Mouse (Mus musculus) forebrain, postnatal 0 days (tissue): ENCODE results near the gene Mrps23. TPM values are rescaled to one million over a fixed set of nuclear protein-coding genes. Genes with fewer than 3 reads are reported as not detected.
A peak's percentile ranks its signal among the peaks of the same experiment; 100 is the strongest.

Source experiments
- ATAC-seq: fragments of 200-750 bp; cut with Nextera tagmentation; 2 replicates; pipeline ENCODE4 v1.8.0; 2017; ENCODE audit warnings: mild to moderate bottlenecking, moderate library complexity
- DNase-seq: peaks from one replicate; pipeline ENCODE4 v3.0.0-alpha.2; 2015
- H3K27ac ChIP-seq: fragments of 300-500 bp; sonication (generic); 2 replicates; pipeline ENCODE4 v1.5.1; 2014; ENCODE audit warnings: low read depth, mild to moderate bottlenecking, antibody characterized with exemption, low read length, moderate library complexity, mixed read lengths
- H3K27me3 ChIP-seq: fragments of 300-500 bp; sonication (generic); 2 replicates; pipeline ENCODE4 v1.6.1; 2014; ENCODE audit warnings: mild to moderate bottlenecking, low read length, mixed read lengths; ENCODE audit not compliant: insufficient read depth
- H3K36me3 ChIP-seq: fragments of 300-500 bp; sonication (generic); 2 replicates; pipeline ENCODE4 v1.6.1; 2014; ENCODE audit warnings: mild to moderate bottlenecking, moderate library complexity; ENCODE audit not compliant: insufficient read depth
- H3K4me1 ChIP-seq: fragments of 300-500 bp; sonication (generic); 2 replicates; pipeline ENCODE4 v1.6.1; 2014; ENCODE audit warnings: antibody characterized with exemption; ENCODE audit not compliant: insufficient read depth
- H3K4me2 ChIP-seq: fragments of 300-500 bp; sonication (generic); 2 replicates; pipeline ENCODE4 v1.6.1; 2014; ENCODE audit warnings: low read depth, mild to moderate bottlenecking, moderate library complexity
- H3K4me3 ChIP-seq: fragments of 300-500 bp; sonication (generic); 2 replicates; pipeline ENCODE4 v1.5.1; 2014; ENCODE audit warnings: low read depth, low read length, mixed read lengths
- H3K9ac ChIP-seq: fragments of 300-500 bp; sonication (generic); 2 replicates; pipeline ENCODE4 v1.6.1; 2014; ENCODE audit warnings: mild to moderate bottlenecking
- H3K9me3 ChIP-seq: fragments of 300-500 bp; sonication (generic); 2 replicates; pipeline ENCODE4 v1.6.1; 2016; ENCODE audit warnings: low read length
- CTCF ChIP-seq: sonication (generic); IDR thresholded peaks from 2 replicates; pipeline ENCODE4 v1.5.1; 2016; ENCODE audit warnings: antibody characterized with exemption, control low read depth, low read depth
- WGBS: fragments of 180-500 bp; shearing (Covaris S2); extraction: QIAGEN DNeasy Blood & Tissue Kit; methylation state at CpG from one replicate; pipeline ENCODE4 v1.1.7; 2014; 5-methylcytosine and 5-hydroxymethylcytosine counted together
- polyA plus RNA-seq: library from polyadenylated mRNA; unstranded; fragments of >200 nt; fragmentation: Nextera tagmentation; extraction: Ambion mirVana; gene quantifications from 2 replicates; pipeline ENCODE4 v1.2.1, GENCODE M21; 2015
- total RNA-seq: library from RNA; depleted of rRNA; stranded (reverse); fragments of >200 nt; gene quantifications from 2 replicates; pipeline ENCODE4 v1.2.3, GENCODE M21; 2014

Mrps23 gene
- total and polyA plus RNA-seq, 2 experiments from 2014 or later = 57.5 to 71.5 TPM

DNA sequence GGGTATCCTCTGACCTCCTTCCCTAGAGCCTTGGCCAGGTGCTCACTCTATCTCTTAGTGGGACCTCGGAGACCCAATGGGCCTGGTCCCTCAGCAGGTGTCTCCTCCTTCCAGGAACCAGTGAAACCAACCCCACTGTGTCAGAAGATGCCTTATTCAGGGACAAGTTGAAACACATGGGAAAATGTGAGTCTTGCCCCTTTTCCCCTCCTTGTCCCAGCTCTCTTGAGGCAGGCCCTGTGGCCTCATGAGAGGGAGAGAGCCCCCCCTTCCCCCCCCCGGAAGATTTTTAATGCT lies 17.3 kb upstream of the Mrps23 start:
- H3K27ac ChIP-seq = no peak overlapping the region; the same call in 1 of the 2 replicates
- H3K9me3 ChIP-seq = no peaks in the 10 kb centered on the region
- H3K4me2 ChIP-seq = no peak overlapping the region; the same call in 1 of the 2 replicates
- H3K27me3 ChIP-seq = no peaks in the 10 kb centered on the region
- peaks cover 30% of the 10 kb centered on the region; the same call in 1 of the 2 replicates for H3K36me3 ChIP-seq
- DNase-seq = no peak
- H3K4me3 ChIP-seq = no peak overlapping the region
- ATAC-seq = no peak
- H3K4me1 ChIP-seq = no peaks in the 10 kb centered on the region
- 36% methylated on average over 2 of the region's 2 CpGs for WGBS
- 0 out of 2 replicates have a peak overlapping the region, but pooled peaks have one; percentile 35 for H3K9ac ChIP-seq
- no peak for TF ChIP-seq CTCF

DNA sequence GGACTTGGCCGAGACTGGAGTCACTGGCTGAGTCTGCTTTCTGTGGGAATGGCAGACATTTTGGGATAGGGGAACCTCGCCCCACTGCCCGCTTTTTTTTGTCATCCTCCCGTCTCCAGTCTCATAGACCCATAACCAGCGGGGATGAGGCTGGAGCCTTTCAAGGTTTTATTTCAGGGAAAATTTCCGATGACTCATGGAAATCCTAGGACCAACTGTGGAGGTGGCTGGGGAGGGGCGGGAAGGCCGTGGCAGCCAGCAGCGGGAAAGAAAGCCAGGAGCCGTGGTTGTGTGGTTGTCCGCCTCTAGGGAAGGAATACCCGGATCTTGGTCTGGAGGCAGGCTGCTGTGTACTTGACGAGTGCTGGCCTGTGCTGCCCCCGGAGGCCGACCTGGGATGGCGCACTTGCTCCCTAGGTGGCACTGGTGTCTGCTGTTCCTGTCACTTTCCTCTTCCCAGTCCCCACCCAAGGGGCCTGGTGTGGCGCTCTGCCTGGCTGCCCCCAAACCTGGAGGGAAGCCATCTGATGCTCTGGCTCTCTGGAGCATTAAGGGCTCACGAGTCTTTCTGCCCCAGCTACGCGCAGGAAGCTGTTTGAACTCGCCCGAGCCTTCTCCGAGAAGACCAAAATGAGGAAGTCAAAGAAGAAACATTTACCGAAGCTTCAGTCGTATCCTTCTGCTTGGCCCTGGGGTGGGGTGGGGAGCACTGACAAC lies 16.6 kb upstream of the Mrps23 start:
- H3K4me1 ChIP-seq = no peaks in the 10 kb centered on the region
- ATAC-seq (peak; percentile 99), DNase-seq (peak; percentile 84)
- peak overlapping the region; percentile 64 for H3K27ac ChIP-seq
- WGBS = 15% methylated on average over 25 of the region's 25 CpGs
- H3K9me3 ChIP-seq = no peaks in the 10 kb centered on the region
- TF ChIP-seq CTCF = peak; percentile 94
- peak overlapping the region; percentile 35 for H3K9ac ChIP-seq
- peaks cover 6% of the 10 kb centered on the region; the same call in 1 of the 2 replicates for H3K27me3 ChIP-seq
- peaks cover 29% of the 10 kb centered on the region; the same call in 1 of the 2 replicates for H3K36me3 ChIP-seq
- peak overlapping the region; percentile 41 for H3K4me2 ChIP-seq
- H3K4me3 ChIP-seq = peak overlapping the region; percentile 5; the same call in 1 of the 2 replicates

DNA sequence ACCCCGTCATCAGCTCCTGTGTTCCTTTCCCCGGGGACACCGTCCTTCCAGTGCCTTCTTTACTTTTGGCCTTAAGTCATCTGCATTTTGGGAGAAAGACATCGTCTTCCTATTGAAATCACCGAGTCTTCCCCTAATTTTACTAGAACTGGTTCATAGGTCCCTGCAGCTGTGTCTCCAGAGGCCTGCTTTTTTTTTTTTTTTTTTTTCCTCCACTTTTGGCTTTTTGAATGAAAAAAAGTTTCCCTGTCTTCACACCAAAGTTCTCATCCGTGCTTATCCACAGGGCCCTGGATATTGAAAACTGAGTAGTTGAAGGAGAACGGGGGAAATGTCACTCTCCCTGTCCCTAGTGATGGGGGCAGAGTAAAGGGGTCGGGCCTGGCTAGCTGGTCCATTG lies 16.0 kb upstream of the Mrps23 start:
- no peak overlapping the region; the same call in 1 of the 2 replicates for H3K27ac ChIP-seq
- no peaks in the 10 kb centered on the region for H3K9me3 ChIP-seq
- TF ChIP-seq CTCF = no peak
- H3K9ac ChIP-seq = no peak overlapping the region; the same call in 1 of the 2 replicates
- ATAC-seq (no peak), DNase-seq (no peak)
- no peaks in the 10 kb centered on the region for H3K4me1 ChIP-seq
- H3K4me3 ChIP-seq = no peak overlapping the region
- H3K4me2 ChIP-seq = no peak overlapping the region
- H3K36me3 ChIP-seq = peaks cover 23% of the 10 kb centered on the region; the same call in 1 of the 2 replicates
- H3K27me3 ChIP-seq = peaks cover 12% of the 10 kb centered on the region; the same call in 1 of the 2 replicates
- 72% methylated on average over 8 of the region's 8 CpGs for WGBS

DNA sequence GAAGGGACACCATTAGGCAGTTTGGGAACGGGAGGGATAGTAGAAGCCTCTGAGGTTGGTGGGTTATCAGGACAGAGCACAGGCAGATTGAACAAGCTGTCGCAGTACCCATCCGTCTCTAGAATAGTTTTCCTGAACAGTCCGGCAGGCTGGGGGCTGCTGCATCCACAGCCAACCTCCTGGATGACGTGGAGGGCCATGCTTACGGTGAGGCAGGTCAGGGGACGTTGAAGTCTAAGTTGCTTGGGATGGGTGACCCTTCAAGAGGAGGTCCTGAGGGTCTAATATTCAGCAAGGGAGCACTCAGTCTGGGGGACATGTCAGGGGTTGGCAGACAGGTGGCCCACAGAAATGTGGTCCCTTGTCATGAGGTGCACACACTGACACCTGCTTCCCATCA lies 15.6 kb upstream of the Mrps23 start:
- ATAC-seq (no peak), DNase-seq (no peak)
- WGBS = 88% methylated on average over 7 of the region's 7 CpGs
- Histone ChIP-seq H3K36me3 (peaks cover 19% of the 10 kb centered on the region; the same call in 1 of the 2 replicates), H3K9ac (no peak overlapping the region), H3K27me3 (peaks cover 13% of the 10 kb centered on the region), H3K4me3 (no peak overlapping the region), H3K4me2 (no peak overlapping the region), H3K4me1 (no peaks in the 10 kb centered on the region), H3K27ac (no peak overlapping the region), H3K9me3 (no peaks in the 10 kb centered on the region)
- no peak for TF ChIP-seq CTCF

DNA sequence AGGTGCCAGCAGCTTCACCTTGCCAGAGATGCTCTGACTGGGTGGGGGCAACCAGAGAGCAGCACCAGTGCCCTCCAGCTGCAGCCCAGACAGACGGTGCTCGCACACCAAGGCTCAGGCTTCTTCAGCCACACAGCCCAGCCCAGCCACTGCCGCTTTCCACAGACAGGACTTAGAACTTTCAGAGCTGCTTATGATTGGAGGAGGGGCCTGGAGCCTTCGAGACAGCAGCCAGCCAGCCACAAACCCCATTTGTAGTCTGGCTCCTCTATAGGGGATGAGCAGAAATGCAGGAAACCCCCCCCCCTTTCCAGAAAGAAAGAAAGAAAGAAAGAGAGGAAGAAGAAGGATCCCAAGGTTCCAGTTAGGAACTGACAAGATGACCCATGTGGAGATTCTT lies 11.6 kb upstream of the Mrps23 start:
- Histone ChIP-seq H3K4me2 (no peak overlapping the region), H3K9me3 (no peaks in the 10 kb centered on the region), H3K36me3 (peaks cover 5% of the 10 kb centered on the region; the same call in 1 of the 2 replicates), H3K27ac (no peak overlapping the region), H3K4me1 (no peaks in the 10 kb centered on the region), H3K9ac (no peak overlapping the region), H3K27me3 (peaks cover 13% of the 10 kb centered on the region), H3K4me3 (no peak overlapping the region)
- peak; percentile 45 for TF ChIP-seq CTCF
- ATAC-seq = peak; percentile 66
- no peak for DNase-seq
- WGBS = 22% methylated on average over 4 of the region's 4 CpGs

DNA sequence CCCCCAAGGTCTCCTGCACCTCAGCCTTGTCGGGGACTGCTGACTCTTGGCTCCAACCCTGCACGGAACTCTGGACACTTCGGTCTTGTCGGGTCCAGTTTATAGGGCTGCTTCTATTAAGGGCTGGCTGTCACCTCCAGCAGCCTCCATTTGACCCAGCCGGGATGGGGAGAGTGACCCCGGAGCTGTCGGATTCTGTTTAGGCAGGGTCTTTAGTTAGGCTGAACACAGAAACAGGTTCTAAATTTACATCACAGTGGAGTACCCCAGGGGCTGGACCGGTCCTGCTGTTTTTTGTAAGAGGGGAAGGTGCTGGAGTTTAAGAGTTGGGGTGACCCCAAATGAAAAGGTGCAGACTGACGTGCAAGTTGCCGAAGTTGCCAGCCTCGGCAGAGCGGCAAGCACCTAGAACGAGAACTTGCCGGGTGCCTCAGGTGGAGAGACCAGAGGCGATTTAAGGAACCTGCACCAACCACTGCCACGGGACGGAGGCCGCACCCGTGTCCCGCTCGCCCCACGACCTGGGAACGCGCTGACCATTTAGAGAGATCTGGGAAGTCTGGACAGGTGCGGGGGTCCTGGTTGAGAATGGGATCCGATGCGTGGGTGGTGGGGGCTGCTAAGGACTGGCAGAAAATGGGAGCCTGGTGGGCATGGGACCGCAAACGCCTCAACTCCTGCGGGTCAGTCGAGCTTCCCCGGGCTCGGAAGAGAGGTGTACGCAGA lies 10.9 kb upstream of the Mrps23 start:
- Histone ChIP-seq H3K9me3 (no peaks in the 10 kb centered on the region), H3K4me3 (no peak overlapping the region), H3K27me3 (peaks cover 13% of the 10 kb centered on the region), H3K27ac (no peak overlapping the region), H3K4me2 (no peak overlapping the region), H3K36me3 (peaks cover 5% of the 10 kb centered on the region; the same call in 1 of the 2 replicates), H3K4me1 (no peaks in the 10 kb centered on the region), H3K9ac (no peak overlapping the region)
- 18% methylated on average over 34 of the region's 34 CpGs for WGBS
- TF ChIP-seq CTCF = no peak
- no peak for DNase-seq
- ATAC-seq = no peak
